Mouse (Mus musculus) embryonic fibroblast, embryonic 13.5 days (primary cell): ENCODE results near the gene Rin2.

Source experiments
- CTCF ChIP-seq: IDR thresholded peaks from 2 replicates; pipeline ENCODE4 v1.5.1; 2011; ENCODE audit warnings: mild to moderate bottlenecking, control low read depth, low read length, moderate library complexity, borderline replicate concordance; ENCODE audit not compliant: insufficient read depth
- POLR2A ChIP-seq: IDR thresholded peaks from 2 replicates; pipeline ENCODE4 v1.6.1; 2011; ENCODE audit warnings: low read depth, mild to moderate bottlenecking, control low read depth, low read length, moderate library complexity

DNA sequence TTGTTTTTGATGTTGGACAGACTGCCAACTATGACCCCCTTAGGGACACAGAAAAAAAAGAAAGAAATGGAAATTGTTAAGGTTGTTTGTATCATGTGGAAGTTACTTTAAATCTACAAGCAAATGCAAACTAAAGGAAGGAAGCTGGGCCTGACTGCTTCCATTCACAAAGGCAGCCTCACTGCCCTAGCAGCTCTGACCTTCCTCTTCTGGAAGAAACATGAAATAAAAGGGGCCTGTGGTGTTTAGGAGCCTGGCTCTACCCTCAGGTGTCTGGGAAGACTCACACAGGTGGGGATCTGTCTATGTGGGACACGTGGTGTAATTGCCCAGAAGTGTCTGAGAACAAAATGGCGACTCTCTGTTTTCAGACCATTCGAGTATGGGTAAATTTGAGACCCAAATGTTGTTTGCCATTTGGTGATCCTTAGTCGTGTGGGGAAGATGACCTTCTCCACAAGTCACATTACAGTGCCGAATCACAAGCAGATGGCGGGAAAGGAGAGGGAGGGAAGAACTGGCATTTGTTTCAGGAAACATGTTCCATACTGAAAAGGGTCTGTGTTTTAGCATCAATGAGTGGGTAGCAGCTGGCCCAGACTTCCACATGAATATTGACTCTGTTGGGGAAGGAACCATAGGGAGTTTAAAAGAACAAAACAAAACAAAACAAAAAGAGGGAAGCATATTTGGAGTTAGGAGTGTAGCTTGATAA is 213.9 kb downstream of the Rin2 start:
- TF ChIP-seq CTCF (no peak), POLR2A (no peak)
